Mouse (Mus musculus) G1E (cell line): ENCODE data around the gene Adcy6. TPM values are rescaled to one million over a fixed set of nuclear protein-coding genes. Genes with fewer than 3 reads are reported as not detected.

ENCODE experiments used
- ATAC-seq: 2 replicates; pipeline ENCODE4 v1.8.0; 2016; ENCODE audit warnings: mild to moderate bottlenecking; ENCODE audit not compliant: insufficient number of reproducible peaks, poor library complexity, low FRiP score, severe bottlenecking; ENCODE audit errors: extremely low read depth
- DNase-seq: peaks from one replicate; pipeline ENCODE4 v3.0.0; 2012; ENCODE audit warnings: low spot score
- H3K27me3 ChIP-seq: 2 replicates; pipeline ENCODE4 v1.6.1; 2012; ENCODE audit warnings: mild to moderate bottlenecking, low read length, inconsistent platforms; ENCODE audit not compliant: insufficient read depth
- H3K36me3 ChIP-seq: replicated peaks from 2 replicates; pipeline ENCODE3; 2012; ENCODE audit warnings: mild to moderate bottlenecking, inconsistent platforms
- H3K4me1 ChIP-seq: 2 replicates; pipeline ENCODE4 v1.6.1; 2012; ENCODE audit warnings: low read depth, low read length, inconsistent platforms, mixed read lengths; ENCODE audit not compliant: insufficient read depth
- H3K4me3 ChIP-seq: 2 replicates; pipeline ENCODE4 v1.5.1; 2012; ENCODE audit warnings: low read depth, mild to moderate bottlenecking, inconsistent platforms, low read length, moderate library complexity, mixed read lengths
- H3K9me3 ChIP-seq: replicated peaks from 2 replicates; pipeline ENCODE4 v1.6.1; 2012; ENCODE audit warnings: inconsistent platforms
- CTCF ChIP-seq: IDR thresholded peaks from 2 replicates; pipeline ENCODE4 v1.5.1; 2012; ENCODE audit warnings: low read depth, low read length, inconsistent platforms, mixed read lengths
- GATA1 ChIP-seq: IDR thresholded peaks from 2 replicates; pipeline ENCODE4 v1.6.1; 2012; ENCODE audit warnings: borderline replicate concordance, low read length, inconsistent platforms, mixed read lengths
- GATA2 ChIP-seq: IDR thresholded peaks from 2 replicates; pipeline ENCODE4 v1.6.1; 2012; ENCODE audit warnings: low read depth, low read length, inconsistent platforms, borderline replicate concordance
- POLR2AphosphoS5 ChIP-seq: IDR thresholded peaks from 2 replicates; pipeline ENCODE4 v1.6.1; 2012; ENCODE audit warnings: low read depth, low read length, inconsistent platforms; ENCODE audit not compliant: insufficient replicate concordance
- TAL1 ChIP-seq: conservative IDR thresholded peaks from 2 replicates; pipeline ENCODE4 v1.6.1; 2012; ENCODE audit warnings: low read depth, low read length, inconsistent platforms, mixed read lengths
- polyA plus RNA-seq: library from polyadenylated mRNA; stranded (reverse); fragments of >175 nt; gene quantifications from 2 replicates; pipeline ENCODE4 v1.2.3, GENCODE M21; 2012
- total RNA-seq, 2 experiments: library from RNA; stranded (forward) in 1 of 2; stranded (reverse) in 1 of 2; fragments of 200-1000 nt in 1 of 2; fragments of >200 nt in 1 of 2; fragmentation: Nextera tagmentation in 1 of 2; gene quantifications; 2 replicates each; pipeline ENCODE4 v1.2.3; 2014 to 2017

The Adcy6 gene
- total and polyA plus RNA-seq, 3 experiments, result 0.22 to 5.0 TPM; not detected in 1

DNA sequence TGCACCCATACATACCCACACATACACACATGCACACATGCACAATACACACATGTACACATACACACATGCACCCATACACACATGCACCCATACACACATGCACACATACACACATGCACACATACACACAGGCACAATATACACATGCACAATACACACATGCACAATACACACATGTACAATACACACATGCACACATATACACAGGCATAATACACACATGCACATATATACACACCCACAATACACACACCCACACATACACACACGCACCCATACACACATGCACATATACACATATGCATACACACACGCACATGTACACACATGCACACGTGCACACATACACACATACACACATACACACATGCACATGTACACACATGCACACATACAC lies 2.4 kb upstream of the Adcy6 start:
- Histone ChIP-seq H3K4me3 (no peak overlapping the region), H3K9me3 (peaks cover 5% of the 10 kb centered on the region), H3K27me3 (peaks cover 38% of the 10 kb centered on the region), H3K4me1 (peaks cover under 1% of the 10 kb centered on the region; the same call in 1 of the 2 replicates), H3K36me3 (no peaks in the 10 kb centered on the region)
- TF ChIP-seq POLR2AphosphoS5 (no peak), GATA2 (no peak), TAL1 (no peak), CTCF (no peak), GATA1 (no peak)
- no peak for ATAC-seq
- no peak for DNase-seq

DNA sequence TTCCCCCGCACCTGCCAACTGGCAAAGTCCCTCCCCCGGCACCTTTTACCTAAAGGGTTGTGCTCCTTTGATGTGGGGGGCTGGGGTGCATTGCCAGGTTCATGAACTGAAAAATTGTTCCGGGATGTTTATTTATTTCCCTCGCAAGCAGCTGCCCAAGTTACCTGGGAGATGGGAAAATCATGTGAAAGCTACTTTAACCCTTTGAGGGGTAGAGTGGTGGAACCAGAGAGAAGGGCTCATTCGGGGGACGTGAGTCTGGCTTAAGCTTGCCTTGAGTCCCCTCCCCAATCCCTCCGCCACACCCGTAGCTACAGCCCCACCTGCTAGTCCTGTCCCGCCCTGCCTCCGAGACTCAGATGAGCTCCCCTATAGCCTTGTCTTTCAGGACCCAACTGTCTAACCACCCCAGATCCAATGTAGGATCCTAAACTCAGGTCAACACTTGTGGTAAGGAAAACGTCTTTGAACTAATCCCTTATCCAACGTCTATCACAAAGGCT lies 306 bp upstream of the Adcy6 start:
- no peak overlapping the region for H3K4me3 ChIP-seq
- peaks cover 5% of the 10 kb centered on the region for H3K9me3 ChIP-seq
- TF ChIP-seq GATA2, result no peak
- no peak for TF ChIP-seq TAL1
- TF ChIP-seq GATA1, result no peak
- no peak for TF ChIP-seq CTCF
- no peak for TF ChIP-seq POLR2AphosphoS5
- peaks cover 45% of the 10 kb centered on the region for H3K27me3 ChIP-seq
- H3K4me1 ChIP-seq, result no peaks in the 10 kb centered on the region
- ATAC-seq, result no peak
- no peaks in the 10 kb centered on the region for H3K36me3 ChIP-seq
- DNase-seq, result no peak

DNA sequence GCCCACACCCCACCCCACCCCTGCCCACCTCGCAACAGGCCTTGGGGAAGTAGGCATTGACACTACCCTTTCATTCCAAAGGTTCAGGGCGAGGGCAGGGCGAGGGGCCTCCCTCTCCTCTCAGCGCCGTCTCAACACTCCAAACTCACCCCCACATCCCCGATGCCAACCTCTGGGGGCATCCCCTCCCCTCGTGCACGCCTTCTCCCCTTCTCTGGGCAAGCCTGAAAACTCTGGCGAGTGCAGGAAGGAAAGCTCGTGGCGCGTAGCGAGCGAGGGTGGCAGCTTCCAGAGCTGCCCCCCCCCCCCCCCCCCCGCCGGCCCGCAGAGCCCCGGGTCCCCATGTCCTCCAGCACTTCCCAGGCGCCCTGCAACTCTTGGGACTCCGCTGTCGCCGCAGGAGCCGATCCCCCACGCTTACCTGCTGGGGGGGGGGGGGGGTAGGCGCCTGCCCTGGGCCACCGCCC lies 1.1 kb downstream of the Adcy6 start:
- H3K4me1 ChIP-seq, result no peaks in the 10 kb centered on the region; the same call in 1 of the 2 replicates
- H3K4me3 ChIP-seq, result no peak overlapping the region
- DNase-seq, result no peak

DNA sequence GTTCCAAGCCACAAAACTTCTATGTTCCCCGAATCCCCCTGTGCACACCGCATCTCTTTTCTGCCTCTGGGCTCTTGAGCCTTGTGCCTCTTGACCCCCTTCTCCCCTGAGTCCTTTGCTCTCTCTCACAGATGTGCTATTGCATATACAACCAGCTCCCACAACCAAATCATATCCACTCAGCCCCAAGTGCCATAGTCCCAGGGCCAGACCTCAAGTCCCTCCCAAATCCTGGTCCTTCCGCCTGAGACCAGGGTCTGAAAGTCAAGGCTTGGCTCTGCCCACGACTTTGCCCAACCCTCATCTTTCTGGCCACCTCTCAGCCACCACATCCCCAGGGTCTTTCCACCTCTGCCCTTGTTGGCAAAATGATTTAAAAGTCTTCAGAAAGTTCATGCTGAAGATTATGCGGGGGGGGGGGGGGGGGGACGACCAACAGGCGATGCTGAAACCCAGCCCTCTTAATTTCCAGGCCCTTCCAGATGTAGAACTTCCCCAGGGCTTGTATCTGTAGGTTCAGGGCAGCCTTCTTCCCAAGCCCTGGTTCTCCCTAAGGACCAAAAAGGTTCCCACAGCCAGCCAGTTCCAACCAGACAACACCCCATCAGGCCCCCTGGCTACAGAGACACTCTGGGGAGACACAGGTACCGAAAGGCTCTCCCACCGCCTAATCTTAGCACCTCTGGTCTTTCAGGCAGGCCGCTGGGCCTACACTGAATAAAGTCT lies 1.7 kb downstream of the Adcy6 start:
- H3K9me3 ChIP-seq, result peaks cover 5% of the 10 kb centered on the region
- H3K36me3 ChIP-seq, result no peaks in the 10 kb centered on the region
- DNase-seq (no peak), ATAC-seq (no peak)
- H3K27me3 ChIP-seq, result peaks cover 51% of the 10 kb centered on the region
- H3K4me3 ChIP-seq, result no peak overlapping the region
- H3K4me1 ChIP-seq, result no peaks in the 10 kb centered on the region; the same call in 1 of the 2 replicates
- no peak for TF ChIP-seq TAL1
- no peak for TF ChIP-seq GATA1
- TF ChIP-seq POLR2AphosphoS5, result no peak
- no peak for TF ChIP-seq CTCF
- TF ChIP-seq GATA2, result no peak

More for the DNA sequence above, 1.1 kb downstream of the Adcy6 start:
- Histone ChIP-seq H3K36me3 (no peaks in the 10 kb centered on the region), H3K9me3 (peaks cover 5% of the 10 kb centered on the region), H3K27me3 (peaks cover 51% of the 10 kb centered on the region)
- ATAC-seq, result no peak
- no peak for TF ChIP-seq TAL1
- no peak for TF ChIP-seq GATA2
- TF ChIP-seq GATA1, result no peak
- no peak for TF ChIP-seq CTCF
- no peak for TF ChIP-seq POLR2AphosphoS5

DNA sequence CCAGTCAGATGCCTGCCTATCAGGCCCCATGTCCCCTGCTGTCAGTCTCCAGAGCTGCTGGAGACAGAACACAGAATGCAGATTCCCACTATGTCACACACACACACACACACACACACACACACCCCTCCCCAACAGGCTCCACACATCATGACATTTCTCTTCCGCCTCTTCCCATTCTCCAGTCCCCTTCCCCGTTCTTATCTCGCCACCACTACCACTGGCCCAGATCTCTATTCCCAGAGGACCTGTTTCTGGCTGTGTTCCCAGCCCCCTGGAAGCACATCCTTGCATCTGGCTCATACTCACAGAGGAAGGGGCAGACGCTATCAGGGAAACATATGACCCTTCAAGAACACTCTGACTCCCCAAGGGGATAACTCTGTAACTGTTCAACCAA lies 2.3 kb downstream of the Adcy6 start:
- H3K4me1 ChIP-seq, result no peaks in the 10 kb centered on the region; the same call in 1 of the 2 replicates
- no peak for TF ChIP-seq TAL1
- TF ChIP-seq GATA2, result no peak
- TF ChIP-seq POLR2AphosphoS5, result no peak
- TF ChIP-seq GATA1, result no peak
- no peaks in the 10 kb centered on the region for H3K36me3 ChIP-seq
- no peak for DNase-seq
- H3K4me3 ChIP-seq, result no peak overlapping the region
- no peak for ATAC-seq
- peaks cover 5% of the 10 kb centered on the region for H3K9me3 ChIP-seq
- H3K27me3 ChIP-seq, result peaks cover 55% of the 10 kb centered on the region

DNA sequence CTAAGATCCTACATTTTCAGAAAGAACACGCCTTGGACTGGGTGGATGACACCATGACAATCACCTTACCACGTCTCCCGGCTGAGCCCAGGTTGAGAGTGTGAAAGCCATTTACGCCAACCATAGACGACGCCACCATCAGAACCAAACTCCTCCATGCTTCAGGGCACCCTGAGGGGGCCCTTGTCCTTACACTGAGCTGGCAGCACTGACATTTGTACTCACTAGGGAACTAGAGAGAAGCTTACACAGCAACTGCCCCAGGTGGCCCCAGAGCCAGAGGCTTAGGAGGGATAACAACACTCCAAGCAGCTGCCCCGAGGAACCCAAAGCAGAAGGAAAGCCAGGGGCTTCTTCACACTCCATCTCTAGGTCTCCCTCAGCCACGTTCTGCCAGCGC lies 3.1 kb downstream of the Adcy6 start:
- ATAC-seq (no peak), DNase-seq (no peak)
- Histone ChIP-seq H3K4me3 (no peak overlapping the region), H3K4me1 (no peaks in the 10 kb centered on the region; the same call in 1 of the 2 replicates), H3K9me3 (no peaks in the 10 kb centered on the region), H3K27me3 (peaks cover 60% of the 10 kb centered on the region), H3K36me3 (no peaks in the 10 kb centered on the region)
- TF ChIP-seq TAL1 (no peak), GATA2 (no peak), POLR2AphosphoS5 (no peak), GATA1 (no peak), CTCF (no peak)
